Mouse (Mus musculus) spleen, postnatal 10 days (tissue): ENCODE measurements at regions not wholly inside any gene's neighbourhood (a gene's known extent, or its start where the extent isn't known, plus 50 kb on each side); places are given as distances from the start of the nearest gene placed in this dataset.
"Not testable (repeated sequence)": the region's sequence is repeated elsewhere in the genome, so short reads cannot be mapped to it uniquely, and the experiment has no call there.

ENCODE experiments used
- DNase-seq, 2 experiments: peaks; one replicate each; pipeline ENCODE4 v3.0.0; 2021 to 2022; ENCODE audit warnings: low spot score in 2 of 2

DNA sequence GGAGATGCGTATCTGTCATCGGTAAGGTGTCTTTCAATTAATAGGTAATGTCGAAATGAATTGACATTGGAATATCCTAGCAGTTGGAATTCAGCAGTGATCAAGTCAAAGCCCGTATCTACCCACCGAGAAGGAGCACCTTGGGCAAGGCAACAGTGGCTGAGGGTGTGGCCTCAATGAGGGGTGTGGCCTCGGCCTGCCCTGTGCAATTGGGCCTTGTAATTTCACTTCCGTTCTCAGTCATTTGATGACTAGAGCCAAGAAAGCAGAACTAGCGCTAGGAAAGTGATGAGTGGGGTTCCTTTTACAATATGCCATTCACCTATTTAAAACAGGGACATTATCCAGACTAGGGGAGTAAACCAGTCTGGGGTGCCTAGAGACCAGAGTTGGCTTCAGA lies 77.6 kb downstream of the Elovl4 start:
- peak in 1 of 2 experiments; percentile 24 for DNase-seq

DNA sequence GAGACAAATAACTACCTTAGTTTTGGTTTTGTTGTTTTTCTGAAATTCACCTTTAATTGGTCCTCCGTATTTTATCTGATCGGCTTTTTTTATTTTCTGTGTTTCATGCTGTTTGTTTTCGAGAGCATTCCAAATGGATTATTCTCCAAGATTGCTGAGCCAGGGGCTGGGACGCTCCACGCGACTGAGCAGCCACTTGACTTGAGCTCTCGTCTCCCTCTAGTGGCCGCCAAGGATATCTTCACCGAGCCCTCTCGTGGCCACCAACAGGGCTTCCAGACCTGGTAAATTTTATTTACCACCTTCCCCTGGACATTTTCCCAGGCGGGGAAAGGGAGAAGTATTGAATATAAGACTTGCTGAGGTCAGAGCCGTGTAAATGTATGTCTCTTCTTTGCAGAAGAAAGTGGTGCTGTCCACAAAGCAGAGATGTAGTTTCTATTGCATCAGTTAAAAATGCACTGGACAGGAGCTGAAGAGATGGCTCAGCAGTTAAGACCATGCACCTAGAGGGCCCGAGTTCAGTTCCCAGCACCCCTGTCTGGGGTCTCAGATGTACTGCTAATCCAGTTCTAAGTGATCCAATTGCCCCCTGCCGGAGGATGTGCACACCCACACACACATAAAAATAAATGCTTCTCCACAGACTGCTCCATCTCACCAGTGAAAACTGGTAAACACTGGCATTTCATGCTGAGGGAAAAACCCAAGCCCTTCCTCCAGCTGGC lies 78.5 kb downstream of the Elovl4 start:
- DNase-seq: peak; percentile 10 to 59

DNA sequence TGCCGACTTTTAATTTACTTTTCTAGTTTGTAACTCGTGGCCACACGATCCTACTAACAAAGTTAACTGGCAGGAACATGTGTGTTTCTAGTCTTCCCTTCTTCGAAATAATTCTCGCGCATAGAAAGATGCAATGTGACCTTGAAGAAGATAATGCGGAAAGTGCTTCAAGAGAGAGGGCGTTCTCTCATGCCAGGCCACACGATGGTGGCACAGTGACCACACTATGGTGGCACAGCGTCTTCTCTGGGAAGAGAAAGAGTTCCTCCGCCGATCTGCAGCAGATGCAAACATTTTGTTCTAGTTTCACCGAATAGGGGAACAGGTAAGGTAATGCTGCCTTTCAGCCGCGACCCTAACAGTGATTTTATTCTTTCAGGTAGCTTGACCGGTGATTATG lies 79.1 kb downstream of the Elovl4 start:
- no peak for DNase-seq

DNA sequence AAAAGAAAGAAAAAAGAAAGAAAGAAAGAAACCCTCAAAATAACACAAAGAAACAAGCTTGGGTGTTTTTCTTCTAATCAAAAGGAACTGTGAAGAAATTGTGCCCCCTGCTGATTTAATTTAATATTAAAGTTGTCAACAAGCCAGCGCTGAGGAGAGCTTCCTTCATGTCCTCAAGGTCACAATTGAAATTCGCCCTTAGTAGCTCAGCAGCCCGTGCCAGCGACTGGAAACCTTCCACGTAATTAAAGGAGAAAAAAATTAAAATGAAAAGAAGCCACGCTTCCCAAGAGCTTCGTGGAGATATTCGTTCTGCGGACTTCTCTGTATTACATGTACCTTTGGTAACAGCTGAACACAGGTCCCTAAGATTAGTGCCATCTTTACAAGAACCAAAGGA lies 80.0 kb downstream of the Elovl4 start:
- DNase-seq: no peak

DNA sequence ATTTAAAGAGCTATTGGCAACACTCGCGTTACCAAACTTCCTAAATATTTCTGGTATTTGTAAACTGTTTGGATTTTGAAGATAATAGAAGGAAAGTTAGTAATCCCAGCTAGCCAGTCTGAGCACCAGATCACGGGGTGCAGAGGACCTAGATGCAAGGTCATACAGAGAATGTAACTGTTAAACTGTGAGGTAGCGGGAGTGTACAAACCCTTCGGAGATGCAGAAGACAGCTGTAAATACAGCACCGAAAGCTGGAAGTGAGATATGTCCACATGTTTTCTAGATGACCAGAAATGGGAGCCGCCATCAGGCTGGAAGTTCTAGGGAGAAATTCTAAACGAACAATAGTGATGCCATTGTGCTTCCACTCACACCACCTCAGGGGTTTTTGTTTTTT lies 80.5 kb downstream of the Elovl4 start:
- no peak for DNase-seq

DNA sequence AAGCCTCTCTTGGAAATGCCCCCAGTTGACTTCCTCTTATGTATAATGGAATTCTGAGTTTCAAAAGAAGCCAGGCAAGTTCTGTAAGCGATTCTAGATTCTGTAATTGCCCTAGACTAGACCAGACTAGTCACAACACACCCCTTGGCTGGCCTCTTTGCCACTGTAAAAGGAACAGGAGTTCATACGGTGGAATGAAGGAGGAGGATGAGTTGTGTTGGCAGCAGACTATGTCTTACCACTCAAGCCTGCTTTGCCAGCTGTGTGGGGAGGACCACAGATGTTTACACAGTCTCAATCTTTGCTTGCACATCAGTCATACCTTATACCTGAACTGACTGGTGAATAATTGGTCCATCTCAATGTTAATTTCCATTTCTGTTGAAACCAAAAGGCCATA lies 85.1 kb downstream of the Elovl4 start:
- DNase-seq: no peak

DNA sequence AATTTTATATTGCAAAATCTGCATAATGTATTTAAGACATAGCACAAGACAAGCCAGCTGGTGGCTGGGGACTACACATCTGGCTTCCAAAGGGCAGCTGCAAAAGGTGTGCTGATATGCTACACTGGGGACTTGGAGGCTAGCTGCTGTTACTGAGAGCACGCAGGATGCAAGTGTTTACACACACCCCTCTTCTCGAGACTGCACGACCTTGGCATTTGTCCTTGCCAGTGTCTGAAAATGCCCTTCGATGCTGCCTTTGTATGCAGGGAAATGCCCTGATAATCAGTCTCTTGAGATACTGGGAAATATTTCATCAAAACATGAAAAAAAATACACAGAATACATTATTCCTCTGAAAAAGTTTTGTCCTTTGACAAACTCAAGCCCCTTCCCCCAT lies 86.3 kb downstream of the Elovl4 start:
- DNase-seq: no peak

DNA sequence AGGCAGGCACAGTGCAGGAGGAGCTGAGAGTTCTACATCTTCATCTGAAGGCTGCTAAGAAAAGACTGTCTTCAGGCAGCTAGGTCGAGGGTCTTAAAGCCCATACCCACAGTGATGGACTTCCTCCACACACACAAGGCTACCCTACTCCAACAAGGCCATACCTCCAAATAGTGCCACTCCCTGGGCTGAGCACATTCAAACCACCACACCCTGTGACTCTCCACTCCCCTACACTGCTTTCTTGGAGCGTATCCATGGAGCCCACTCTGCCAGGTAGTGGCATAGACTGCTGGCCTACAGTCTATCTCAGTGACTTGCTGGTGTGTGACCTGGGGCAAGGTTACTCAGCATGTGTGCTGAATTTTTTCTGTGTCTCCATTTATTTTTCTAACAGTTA lies 88.0 kb downstream of the Elovl4 start:
- not testable (repeated sequence) for DNase-seq

DNA sequence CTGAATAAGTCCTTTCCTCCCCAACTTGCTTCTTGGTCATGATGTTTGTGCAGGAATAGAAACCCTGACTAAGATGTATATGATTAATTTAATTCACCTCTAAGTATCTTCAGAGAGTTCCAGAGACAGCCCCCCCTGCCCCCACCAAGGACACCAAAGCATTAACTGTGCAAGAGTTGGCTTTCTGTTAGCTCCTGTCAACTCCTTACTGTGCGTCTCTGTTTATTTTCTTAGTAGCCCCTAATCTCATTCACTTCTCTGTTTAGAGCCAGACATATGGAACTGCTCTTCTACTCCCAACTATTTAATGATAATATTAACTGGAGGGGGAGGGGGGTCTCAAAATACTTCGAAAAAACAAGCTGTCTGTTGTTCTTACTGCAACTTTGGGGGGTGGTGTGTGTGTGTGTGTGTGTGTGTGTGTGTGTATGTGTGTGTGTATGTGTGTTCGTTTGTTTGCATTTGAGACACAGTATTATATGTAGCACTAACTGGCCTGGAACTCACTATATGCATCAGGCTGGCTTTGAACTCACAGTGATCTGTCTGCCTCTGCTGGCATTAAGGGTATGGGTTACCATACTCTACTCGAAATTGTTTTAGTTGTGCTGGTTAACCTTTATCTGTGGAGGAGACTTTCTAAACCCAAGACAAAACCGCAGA lies 89.8 kb downstream of the Elovl4 start:
- no peak for DNase-seq

DNA sequence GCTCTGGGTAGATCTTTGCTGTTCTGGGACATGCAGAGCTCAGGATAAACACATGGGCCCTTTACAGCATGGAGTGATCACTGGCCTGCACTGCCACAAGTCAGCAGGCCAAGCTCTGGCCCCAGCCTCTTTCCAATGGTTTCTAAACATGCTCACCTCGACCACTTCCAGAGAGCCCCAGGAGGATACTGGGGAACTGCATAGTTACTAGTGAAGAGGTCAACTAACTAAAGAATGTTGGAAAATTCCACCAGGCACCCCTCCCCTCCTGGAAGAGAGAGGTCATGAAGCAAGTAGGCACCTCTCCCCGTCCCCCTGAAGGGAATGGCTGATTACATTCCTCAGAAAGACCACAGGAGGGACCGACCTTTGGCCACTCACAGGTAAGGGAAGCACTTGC lies 98.7 kb downstream of the Elovl4 start:
- no peak for DNase-seq

DNA sequence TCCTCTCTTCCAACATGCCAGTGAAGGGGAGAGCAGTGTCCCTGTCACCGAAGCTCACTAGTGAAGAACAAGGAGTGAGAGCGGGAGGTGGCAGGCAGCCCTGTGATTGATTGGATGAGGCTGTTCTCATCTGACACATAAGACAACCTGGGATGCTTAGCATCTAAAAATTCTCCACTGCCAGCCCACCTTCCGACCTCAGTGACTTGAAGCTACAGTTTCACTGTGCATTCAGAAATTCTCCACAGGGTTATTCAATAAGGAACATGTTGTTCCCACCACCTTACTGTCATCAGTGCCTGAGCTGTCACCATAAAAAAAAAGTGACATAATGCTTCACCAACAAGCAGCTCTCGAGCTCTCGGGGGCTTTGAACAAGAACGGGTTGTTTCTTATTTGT lies 100.0 kb downstream of the Elovl4 start:
- DNase-seq: no peak

DNA sequence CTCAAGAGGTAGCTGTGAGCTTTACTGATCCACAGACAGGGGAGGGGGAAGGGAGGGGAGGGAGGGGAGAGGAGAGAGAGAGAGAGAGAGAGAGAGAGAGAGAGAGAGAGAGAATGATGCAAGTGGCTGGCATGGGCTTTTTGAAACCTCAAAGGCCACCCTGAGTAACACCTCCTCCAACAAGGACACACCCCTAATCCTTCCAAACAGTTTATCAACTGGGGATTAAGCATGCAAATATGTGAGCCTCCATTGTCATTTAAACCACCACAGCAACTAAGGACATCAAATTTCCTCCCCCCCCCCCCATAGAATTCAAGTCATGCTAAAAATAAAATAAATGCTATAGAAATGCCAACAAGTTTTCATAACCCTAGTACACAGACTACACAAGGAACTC lies 101.9 kb downstream of the Elovl4 start:
- DNase-seq: no peak

DNA sequence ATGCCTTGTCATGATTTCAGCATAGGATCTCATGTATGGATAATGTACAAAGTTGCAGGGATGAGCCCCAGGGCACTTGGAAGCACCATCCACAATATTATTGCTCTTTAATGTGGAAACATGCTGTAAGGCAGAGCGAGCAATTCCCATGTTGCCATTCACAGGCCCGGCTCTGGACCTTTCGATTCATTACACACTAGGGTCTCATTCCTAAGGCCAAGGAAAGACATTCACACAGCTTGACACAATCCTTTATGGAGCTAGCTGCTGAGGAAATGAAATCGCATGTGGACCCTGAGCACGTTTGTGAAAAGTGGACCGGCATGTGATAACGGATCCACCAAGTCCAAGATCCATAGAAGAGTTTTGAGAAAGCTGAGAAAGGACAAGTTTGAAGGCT lies 105.2 kb downstream of the Elovl4 start:
- no peak for DNase-seq

DNA sequence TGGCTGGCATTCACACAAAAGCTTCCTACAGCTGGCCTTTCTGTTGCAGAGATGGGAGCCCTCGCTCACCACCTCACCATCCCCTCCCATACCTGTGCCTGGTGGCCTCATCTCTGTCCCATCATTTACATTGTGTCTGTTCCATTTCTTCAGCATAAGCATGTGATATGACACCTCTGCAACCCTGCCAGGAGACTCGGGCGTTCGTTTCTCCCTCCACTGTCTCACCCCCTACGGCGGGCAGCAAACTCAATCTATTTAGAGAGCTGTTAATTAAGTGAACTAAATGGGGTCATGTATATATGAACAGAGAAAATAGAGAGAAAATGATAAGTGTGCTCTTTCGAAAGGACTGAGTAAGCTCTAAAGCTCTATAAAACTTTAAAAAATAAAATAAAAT lies 106.0 kb downstream of the Elovl4 start:
- DNase-seq: no peak

DNA sequence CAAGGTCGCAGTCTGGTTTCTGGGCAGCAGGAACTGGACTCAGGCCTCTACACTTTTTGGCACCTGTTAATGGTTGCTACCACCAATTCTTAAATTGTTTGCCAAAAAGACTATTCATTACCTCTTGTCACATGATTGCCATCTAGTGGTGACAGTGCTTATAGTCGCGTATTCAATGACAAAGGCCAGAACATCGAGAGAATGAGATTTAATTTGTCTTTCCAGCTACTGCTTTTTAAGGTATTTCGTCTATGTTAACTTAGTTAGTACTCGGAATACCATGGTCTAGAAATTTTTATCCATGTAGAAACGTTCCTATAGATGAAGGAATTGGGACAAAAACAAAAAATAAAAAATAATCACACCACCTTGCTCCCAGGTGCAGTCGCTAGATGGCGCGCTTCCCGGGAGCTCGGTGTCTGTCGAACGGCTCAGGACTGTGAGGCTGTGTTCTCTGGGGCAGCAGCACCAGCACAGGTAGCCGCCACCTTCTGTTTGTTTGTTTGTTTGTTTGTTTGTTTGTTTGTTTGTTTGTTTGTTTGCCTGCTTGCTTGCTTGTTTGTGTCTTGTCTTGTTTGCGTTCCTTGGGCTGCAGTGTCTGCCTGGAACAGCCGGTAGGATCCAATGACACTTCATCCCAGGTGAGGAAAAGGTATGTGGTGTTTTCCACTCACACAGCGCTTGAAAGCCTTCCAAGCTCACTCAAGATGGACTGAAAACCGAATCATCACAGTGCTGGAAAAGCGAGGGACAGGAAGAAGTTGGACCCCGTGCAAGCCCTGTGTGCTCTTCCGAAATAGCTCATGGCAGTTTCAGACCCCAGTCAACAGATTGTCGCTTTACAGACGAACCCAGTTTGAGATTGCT lies 114.5 kb downstream of the Elovl4 start:
- peak in 1 of 2 experiments; percentile 74 for DNase-seq
